Mouse (Mus musculus) G1E (cell line): ENCODE results near the gene Btbd8. TPM values are rescaled to one million over a fixed set of nuclear protein-coding genes. Genes with fewer than 3 reads are reported as not detected.

ENCODE experiments used
- ATAC-seq: 2 replicates; pipeline ENCODE4 v1.8.0; 2016; ENCODE audit warnings: mild to moderate bottlenecking; ENCODE audit not compliant: insufficient number of reproducible peaks, poor library complexity, low FRiP score, severe bottlenecking; ENCODE audit errors: extremely low read depth
- DNase-seq: peaks from one replicate; pipeline ENCODE4 v3.0.0; 2012; ENCODE audit warnings: low spot score
- H3K27me3 ChIP-seq: 2 replicates; pipeline ENCODE4 v1.6.1; 2012; ENCODE audit warnings: mild to moderate bottlenecking, low read length, inconsistent platforms; ENCODE audit not compliant: insufficient read depth
- H3K36me3 ChIP-seq: replicated peaks from 2 replicates; pipeline ENCODE3; 2012; ENCODE audit warnings: mild to moderate bottlenecking, inconsistent platforms
- H3K4me1 ChIP-seq: 2 replicates; pipeline ENCODE4 v1.6.1; 2012; ENCODE audit warnings: low read depth, low read length, inconsistent platforms, mixed read lengths; ENCODE audit not compliant: insufficient read depth
- H3K4me3 ChIP-seq: 2 replicates; pipeline ENCODE4 v1.5.1; 2012; ENCODE audit warnings: low read depth, mild to moderate bottlenecking, inconsistent platforms, low read length, moderate library complexity, mixed read lengths
- H3K9me3 ChIP-seq: replicated peaks from 2 replicates; pipeline ENCODE4 v1.6.1; 2012; ENCODE audit warnings: inconsistent platforms
- CTCF ChIP-seq: IDR thresholded peaks from 2 replicates; pipeline ENCODE4 v1.5.1; 2012; ENCODE audit warnings: low read depth, low read length, inconsistent platforms, mixed read lengths
- GATA1 ChIP-seq: IDR thresholded peaks from 2 replicates; pipeline ENCODE4 v1.6.1; 2012; ENCODE audit warnings: borderline replicate concordance, low read length, inconsistent platforms, mixed read lengths
- GATA2 ChIP-seq: IDR thresholded peaks from 2 replicates; pipeline ENCODE4 v1.6.1; 2012; ENCODE audit warnings: low read depth, low read length, inconsistent platforms, borderline replicate concordance
- POLR2AphosphoS5 ChIP-seq: IDR thresholded peaks from 2 replicates; pipeline ENCODE4 v1.6.1; 2012; ENCODE audit warnings: low read depth, low read length, inconsistent platforms; ENCODE audit not compliant: insufficient replicate concordance
- TAL1 ChIP-seq: conservative IDR thresholded peaks from 2 replicates; pipeline ENCODE4 v1.6.1; 2012; ENCODE audit warnings: low read depth, low read length, inconsistent platforms, mixed read lengths
- polyA plus RNA-seq: library from polyadenylated mRNA; stranded (reverse); fragments of >175 nt; gene quantifications from 2 replicates; pipeline ENCODE4 v1.2.3, GENCODE M21; 2012
- total RNA-seq, 2 experiments: library from RNA; stranded (forward) in 1 of 2; stranded (reverse) in 1 of 2; fragments of 200-1000 nt in 1 of 2; fragments of >200 nt in 1 of 2; fragmentation: Nextera tagmentation in 1 of 2; gene quantifications; 2 replicates each; pipeline ENCODE4 v1.2.3; 2014 to 2017

The Btbd8 gene
- total and polyA plus RNA-seq, 3 experiments, result 1.2 to 17.3 (median 5.6) TPM

DNA sequence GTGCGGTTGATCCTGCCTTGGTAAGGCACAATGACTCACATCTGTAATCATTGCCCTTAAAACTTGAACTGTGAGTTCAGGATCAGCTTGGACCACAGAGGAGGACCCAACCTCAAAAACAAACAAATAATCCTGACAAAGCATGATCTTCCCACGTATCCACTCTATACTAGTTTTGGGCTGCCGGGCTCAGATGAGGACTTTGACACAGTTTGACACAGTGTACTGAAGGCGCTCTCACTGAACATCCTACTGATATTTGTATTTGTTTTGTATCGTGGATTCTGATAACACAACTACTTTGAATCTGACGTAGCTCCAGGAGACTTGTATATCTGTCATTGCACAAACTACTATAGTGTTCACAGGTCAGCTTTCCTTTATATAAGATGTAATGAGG, 83.6 kb downstream of the Btbd8 start:
- H3K4me1 ChIP-seq, result no peaks in the 10 kb centered on the region
- no peak for DNase-seq

DNA sequence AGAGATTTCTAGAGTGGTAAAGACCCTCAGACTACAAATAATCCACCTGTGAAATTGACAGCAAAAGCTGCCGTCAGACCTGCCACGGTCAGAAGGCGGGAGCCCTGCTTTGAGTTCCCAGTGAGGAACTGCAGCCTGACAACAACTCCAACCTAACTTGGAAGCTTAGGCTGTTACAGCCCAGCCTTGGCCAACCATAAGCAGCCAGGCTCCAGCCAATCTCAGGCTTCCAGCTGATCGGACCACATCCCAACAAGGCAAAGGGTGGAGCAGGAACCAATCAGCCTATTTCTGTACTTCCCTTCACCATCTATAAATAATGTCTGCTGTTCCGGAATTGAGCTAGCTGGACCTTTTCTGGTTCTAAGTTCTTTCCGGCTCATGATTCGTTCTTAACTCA, 84.1 kb downstream of the Btbd8 start:
- no peak for ATAC-seq

More for the DNA sequence above, 83.6 kb downstream of the Btbd8 start:
- no peak for ATAC-seq
- no peak for TF ChIP-seq TAL1
- TF ChIP-seq POLR2AphosphoS5, result no peak
- TF ChIP-seq GATA2, result no peak
- TF ChIP-seq CTCF, result no peak
- TF ChIP-seq GATA1, result no peak
- H3K4me3 ChIP-seq, result no peak overlapping the region
- H3K36me3 ChIP-seq, result no peaks in the 10 kb centered on the region
- no peaks in the 10 kb centered on the region for H3K9me3 ChIP-seq
- peaks cover 22% of the 10 kb centered on the region for H3K27me3 ChIP-seq

GRCm38 (mm10) chr5:107524281-107524680, 86.5 kb downstream of the Btbd8 start:
- peaks cover 20% of the 10 kb centered on the region for H3K27me3 ChIP-seq
- ATAC-seq, result no peak
- H3K36me3 ChIP-seq, result no peaks in the 10 kb centered on the region
- H3K9me3 ChIP-seq, result no peaks in the 10 kb centered on the region
- no peak for TF ChIP-seq GATA1
- TF ChIP-seq CTCF, result no peak
- no peak for TF ChIP-seq GATA2
- no peak overlapping the region for H3K4me3 ChIP-seq
- no peaks in the 10 kb centered on the region for H3K4me1 ChIP-seq
- DNase-seq, result no peak

More for the DNA sequence above, 84.1 kb downstream of the Btbd8 start:
- TF ChIP-seq POLR2AphosphoS5 (no peak), GATA2 (no peak), GATA1 (no peak), CTCF (no peak), TAL1 (no peak)
- DNase-seq, result no peak
- H3K36me3 ChIP-seq, result no peaks in the 10 kb centered on the region
- H3K9me3 ChIP-seq, result no peaks in the 10 kb centered on the region
- H3K27me3 ChIP-seq, result peaks cover 22% of the 10 kb centered on the region
- no peak overlapping the region for H3K4me3 ChIP-seq
- no peaks in the 10 kb centered on the region for H3K4me1 ChIP-seq

GRCm38 (mm10) chr5:107528856-107529255, 91.1 kb downstream of the Btbd8 start:
- Histone ChIP-seq H3K4me3 (no peak overlapping the region), H3K36me3 (no peaks in the 10 kb centered on the region), H3K4me1 (no peaks in the 10 kb centered on the region), H3K9me3 (no peaks in the 10 kb centered on the region), H3K27me3 (peaks cover 9% of the 10 kb centered on the region)
- TF ChIP-seq TAL1, result no peak
- ATAC-seq, result no peak
- no peak for DNase-seq

- H3K27me3 ChIP-seq, result peaks cover 11% of the 10 kb centered on the region
- DNase-seq, result no peak
- H3K4me3 ChIP-seq, result no peak overlapping the region
- H3K9me3 ChIP-seq, result no peaks in the 10 kb centered on the region
- no peak for ATAC-seq
- H3K4me1 ChIP-seq, result no peaks in the 10 kb centered on the region; the same call in 1 of the 2 replicates
- H3K36me3 ChIP-seq, result no peaks in the 10 kb centered on the region
- no peak for TF ChIP-seq CTCF
- TF ChIP-seq GATA2, result no peak
- TF ChIP-seq POLR2AphosphoS5, result no peak
- TF ChIP-seq TAL1, result no peak
- no peak for TF ChIP-seq GATA1
Observed at GRCm38 (mm10) chr5:107533590-107533989, 95.8 kb downstream of the Btbd8 start.

- Histone ChIP-seq H3K9me3 (no peaks in the 10 kb centered on the region), H3K4me3 (no peak within 1 kb of the TSS), H3K36me3 (no peaks in the 10 kb centered on the region), H3K4me1 (no peaks in the 10 kb centered on the region; the same call in 1 of the 2 replicates), H3K27me3 (peaks cover 15% of the 10 kb centered on the region)
- DNase-seq (no peak), ATAC-seq (no peak)
- no peak for TF ChIP-seq GATA2
- no peak for TF ChIP-seq TAL1
- TF ChIP-seq GATA1, result no peak
- TF ChIP-seq CTCF, result no peak
- no peak for TF ChIP-seq POLR2AphosphoS5
Observed at GRCm38 (mm10) chr5:107534581-107534980, 96.8 kb downstream of the Btbd8 start, which contains the start of gene 1700028K03Rik. 1700028K03Rik (plus strand) TSS chr5:107534709.

GRCm38 (mm10) chr5:107541696-107542095, 103.9 kb downstream of the Btbd8 start:
- TF ChIP-seq GATA1, result no peak
- no peak for TF ChIP-seq GATA2
- TF ChIP-seq CTCF, result no peak
- no peak for TF ChIP-seq POLR2AphosphoS5
- no peak for TF ChIP-seq TAL1
- Histone ChIP-seq H3K27me3 (peaks cover 21% of the 10 kb centered on the region), H3K4me1 (peaks cover 3% of the 10 kb centered on the region; the same call in 1 of the 2 replicates), H3K36me3 (no peaks in the 10 kb centered on the region), H3K9me3 (no peaks in the 10 kb centered on the region), H3K4me3 (no peak overlapping the region)
- ATAC-seq (no peak), DNase-seq (no peak)
